Mouse (Mus musculus) stomach, embryonic 15.5 days (tissue): Measurements from ENCODE around the gene Usp47. TPM values are rescaled to one million over a fixed set of nuclear protein-coding genes. Genes with fewer than 3 reads are reported as not detected.
"Not testable (repeated sequence)": the region's sequence is repeated elsewhere in the genome, so short reads cannot be mapped to it uniquely, and the experiment has no call there.

Experiments
- ATAC-seq: fragments of 200-750 bp; cut with Nextera tagmentation; 2 replicates; pipeline ENCODE4 v1.8.0; 2017; ENCODE audit warnings: low read depth, moderate number of reproducible peaks, moderate TSS enrichment; ENCODE audit not compliant: insufficient read depth, low FRiP score
- H3K27ac ChIP-seq: fragments of 300-500 bp; sonication (generic); 2 replicates; pipeline ENCODE4 v1.5.1; 2015; ENCODE audit warnings: mild to moderate bottlenecking, inconsistent platforms
- H3K27me3 ChIP-seq: fragments of 300-500 bp; sonication (generic); replicated peaks from 2 replicates; pipeline ENCODE4 v1.6.1; 2015; ENCODE audit warnings: inconsistent platforms
- H3K36me3 ChIP-seq: fragments of 300-500 bp; sonication (generic); 2 replicates; pipeline ENCODE4 v1.6.1; 2015; ENCODE audit warnings: inconsistent platforms
- H3K4me1 ChIP-seq: fragments of 300-500 bp; sonication (generic); 2 replicates; pipeline ENCODE4 v1.6.1; 2015; ENCODE audit warnings: inconsistent platforms
- H3K4me2 ChIP-seq: fragments of 300-500 bp; sonication (generic); 2 replicates; pipeline ENCODE4 v1.6.1; 2015; ENCODE audit warnings: mild to moderate bottlenecking, inconsistent platforms
- H3K4me3 ChIP-seq: fragments of 300-500 bp; sonication (generic); replicated peaks from 2 replicates; pipeline ENCODE4 v1.5.1; 2015; ENCODE audit warnings: inconsistent platforms
- H3K9ac ChIP-seq: fragments of 300-500 bp; sonication (generic); 2 replicates; pipeline ENCODE4 v1.6.1; 2015; ENCODE audit warnings: inconsistent platforms
- H3K9me3 ChIP-seq: fragments of 300-500 bp; sonication (generic); 2 replicates; pipeline ENCODE4 v1.6.1; 2016; ENCODE audit warnings: inconsistent platforms
- WGBS: fragments of 180-500 bp; shearing (Covaris S2); methylation state at CpG from one replicate; pipeline ENCODE4 v1.1.7; 2015; 5-methylcytosine and 5-hydroxymethylcytosine counted together
- polyA plus RNA-seq: library from polyadenylated mRNA; unstranded; fragments of >200 nt; fragmentation: Nextera tagmentation; extraction: Ambion mirVana; gene quantifications from 2 replicates; pipeline ENCODE4 v1.2.1, GENCODE M21; 2015

Usp47 gene
- polyA plus RNA-seq, 1 experiment from 2014 or later = 59.2 TPM

- WGBS = 84% methylated on average over 1 of the region's 1 CpGs
Measured at GRCm38 (mm10) chr7:112045249-112045648, 21.9 kb downstream of the Usp47 start.

GRCm38 (mm10) chr7:112045794-112046388 lies 22.6 kb downstream of the Usp47 start:
- Histone ChIP-seq H3K4me2 (no peak overlapping the region), H3K36me3 (no peaks in the 10 kb centered on the region), H3K4me3 (no peak overlapping the region), H3K9ac (no peak overlapping the region), H3K27ac (no peak overlapping the region), H3K9me3 (no peaks in the 10 kb centered on the region), H3K27me3 (no peaks in the 10 kb centered on the region), H3K4me1 (no peaks in the 10 kb centered on the region)
- WGBS = 30% methylated on average over 3 of the region's 3 CpGs
- ATAC-seq = no peak

More at GRCm38 (mm10) chr7:112045249-112045648, 21.9 kb downstream of the Usp47 start:
- ATAC-seq = no peak
- H3K27ac ChIP-seq = no peak overlapping the region
- no peaks in the 10 kb centered on the region for H3K36me3 ChIP-seq
- no peak overlapping the region for H3K4me2 ChIP-seq
- no peak overlapping the region for H3K4me3 ChIP-seq
- no peaks in the 10 kb centered on the region for H3K9me3 ChIP-seq
- no peaks in the 10 kb centered on the region for H3K4me1 ChIP-seq
- H3K9ac ChIP-seq = no peak overlapping the region
- H3K27me3 ChIP-seq = no peaks in the 10 kb centered on the region

GRCm38 (mm10) chr7:112048643-112049042 lies 25.3 kb downstream of the Usp47 start:
- no peak for ATAC-seq
- 82% methylated on average over 5 of the region's 5 CpGs for whole genome bisulfite sequencing
- Histone ChIP-seq H3K9me3 (no peaks in the 10 kb centered on the region), H3K36me3 (no peaks in the 10 kb centered on the region), H3K27ac (no peak overlapping the region), H3K4me2 (no peak overlapping the region), H3K27me3 (no peaks in the 10 kb centered on the region), H3K4me3 (no peak overlapping the region), H3K9ac (no peak overlapping the region), H3K4me1 (no peaks in the 10 kb centered on the region)

GRCm38 (mm10) chr7:112053667-112054066 lies 30.4 kb downstream of the Usp47 start:
- Histone ChIP-seq H3K4me2 (no peak overlapping the region), H3K9ac (no peak overlapping the region), H3K9me3 (no peaks in the 10 kb centered on the region), H3K36me3 (no peaks in the 10 kb centered on the region), H3K27me3 (no peaks in the 10 kb centered on the region), H3K4me1 (no peaks in the 10 kb centered on the region), H3K4me3 (no peak overlapping the region), H3K27ac (no peak overlapping the region)
- no peak for ATAC-seq
- WGBS = 86% methylated on average over 3 of the region's 3 CpGs

GRCm38 (mm10) chr7:112055901-112056625 lies 32.8 kb downstream of the Usp47 start:
- no peak overlapping the region for H3K27ac ChIP-seq

GRCm38 (mm10) chr7:112074868-112075267 lies 51.6 kb downstream of the Usp47 start:
- WGBS = 89% methylated on average over 5 of the region's 5 CpGs
- no peaks in the 10 kb centered on the region for H3K4me1 ChIP-seq
- peaks cover 14% of the 10 kb centered on the region for H3K36me3 ChIP-seq
- H3K9ac ChIP-seq = no peak overlapping the region
- no peak overlapping the region for H3K4me2 ChIP-seq
- no peaks in the 10 kb centered on the region for H3K27me3 ChIP-seq
- no peak for ATAC-seq
- H3K4me3 ChIP-seq = no peak overlapping the region
- no peak overlapping the region for H3K27ac ChIP-seq
- no peaks in the 10 kb centered on the region for H3K9me3 ChIP-seq

More at GRCm38 (mm10) chr7:112055901-112056625, 32.8 kb downstream of the Usp47 start:
- Histone ChIP-seq H3K9ac (no peak overlapping the region), H3K4me1 (no peaks in the 10 kb centered on the region), H3K4me3 (no peak overlapping the region), H3K4me2 (no peak overlapping the region), H3K36me3 (peaks cover 4% of the 10 kb centered on the region), H3K27me3 (no peaks in the 10 kb centered on the region), H3K9me3 (no peaks in the 10 kb centered on the region)
- ATAC-seq = peak; percentile 53; the same call in 1 of the 2 replicates
- 68% methylated on average over 8 of the region's 8 CpGs for WGBS

- Histone ChIP-seq H3K27me3 (no peaks in the 10 kb centered on the region), H3K27ac (no peak overlapping the region), H3K36me3 (peaks cover 22% of the 10 kb centered on the region), H3K4me3 (no peak overlapping the region), H3K4me1 (no peaks in the 10 kb centered on the region), H3K4me2 (no peak overlapping the region), H3K9me3 (no peaks in the 10 kb centered on the region), H3K9ac (no peak overlapping the region)
- ATAC-seq = no peak
- 79% methylated on average over 1 of the region's 1 CpGs for WGBS
Measured at GRCm38 (mm10) chr7:112082636-112083035, 59.3 kb downstream of the Usp47 start.

- no peak overlapping the region for H3K4me2 ChIP-seq
- no peaks in the 10 kb centered on the region for H3K9me3 ChIP-seq
- no peak overlapping the region for H3K4me3 ChIP-seq
- no peak for ATAC-seq
- peaks cover 24% of the 10 kb centered on the region for H3K36me3 ChIP-seq
- no peak overlapping the region for H3K27ac ChIP-seq
- H3K9ac ChIP-seq = no peak overlapping the region
- no peaks in the 10 kb centered on the region for H3K4me1 ChIP-seq
- no peaks in the 10 kb centered on the region for H3K27me3 ChIP-seq
- 73% methylated on average over 2 of the region's 2 CpGs for WGBS
Measured at GRCm38 (mm10) chr7:112084222-112084621, 60.9 kb downstream of the Usp47 start.

GRCm38 (mm10) chr7:112085062-112085461 lies 61.8 kb downstream of the Usp47 start:
- WGBS = 42% methylated on average over 4 of the region's 4 CpGs
- Histone ChIP-seq H3K36me3 (peaks cover 25% of the 10 kb centered on the region), H3K9me3 (no peaks in the 10 kb centered on the region), H3K4me2 (no peak overlapping the region), H3K4me1 (no peaks in the 10 kb centered on the region), H3K27me3 (no peaks in the 10 kb centered on the region), H3K27ac (no peak overlapping the region), H3K4me3 (no peak overlapping the region), H3K9ac (no peak overlapping the region)
- no peak for ATAC-seq

GRCm38 (mm10) chr7:112086186-112086585 lies 62.9 kb downstream of the Usp47 start:
- Histone ChIP-seq H3K27me3 (no peaks in the 10 kb centered on the region), H3K4me2 (no peak overlapping the region), H3K9me3 (no peaks in the 10 kb centered on the region), H3K4me3 (no peak overlapping the region), H3K4me1 (no peaks in the 10 kb centered on the region), H3K36me3 (peaks cover 28% of the 10 kb centered on the region), H3K9ac (no peak overlapping the region), H3K27ac (no peak overlapping the region)
- ATAC-seq = no peak
- WGBS = 89% methylated on average over 2 of the region's 2 CpGs

- H3K36me3 ChIP-seq = peaks cover 40% of the 10 kb centered on the region
- H3K4me3 ChIP-seq, H3K9me3 ChIP-seq, ATAC-seq, H3K4me2 ChIP-seq, H3K9ac ChIP-seq, H3K27me3 ChIP-seq, H3K4me1 ChIP-seq, H3K27ac ChIP-seq: not testable (repeated sequence)
- WGBS = 83% methylated on average over 4 of the region's 4 CpGs
Measured at GRCm38 (mm10) chr7:112094923-112095322, 71.6 kb downstream of the Usp47 start.

- H3K4me3 ChIP-seq = no peak overlapping the region
- ATAC-seq = no peak
Measured at GRCm38 (mm10) chr7:112100887-112101286, 77.6 kb downstream of the Usp47 start.

More at GRCm38 (mm10) chr7:112100887-112101286, 77.6 kb downstream of the Usp47 start:
- Histone ChIP-seq H3K9me3 (no peaks in the 10 kb centered on the region), H3K9ac (no peak overlapping the region), H3K27ac (no peak overlapping the region), H3K36me3 (peaks cover 25% of the 10 kb centered on the region), H3K4me2 (no peak overlapping the region), H3K4me1 (no peaks in the 10 kb centered on the region), H3K27me3 (no peaks in the 10 kb centered on the region)
- 97% methylated on average over 2 of the region's 2 CpGs for WGBS
